21 mouse cellular contexts compared by ENCODE assay signal in genomic region chr1:111285916-111286315, GRCm38 (mm10).
DNase-seq lines count a peak whose midpoint lies in the region; ATAC-seq lines count a peak whose summit lies in the region.
"Had no signal": no experiment of that assay in that cellular context is flagged by ENCODE, and none has a peak within 500 bp of the region (broad histone marks: within the 10 kb centered on the region; RNA-seq: fewer than 3 reads in every experiment).

No protein-coding gene starts in this region.

- WGBS in forebrain, embryonic 14.5 days: 73% methylated on average over 3 of the region's 3 CpGs
- WGBS in forebrain, embryonic 12.5 days: 78% methylated on average over 3 of the region's 3 CpGs
- WGBS in forebrain, embryonic 16.5 days: 64% methylated on average over 3 of the region's 3 CpGs

- H3K4me2 ChIP-seq in forebrain, embryonic 14.5 days (ENCODE audit: low read length): no peak overlapping the region
- no peak overlapping the region for H3K4me2 ChIP-seq in forebrain, embryonic 12.5 days
- no peak overlapping the region for H3K4me2 ChIP-seq in forebrain, embryonic 16.5 days (ENCODE audit: low read length)
- H3K4me2 ChIP-seq: embryonic facial prominence, embryonic 13.5 days; heart, embryonic 15.5 days; liver, embryonic 11.5 days had no signal

- no peaks in the 10 kb centered on the region for H3K27me3 ChIP-seq in forebrain, embryonic 14.5 days (replicated peaks; ENCODE audit: control insufficient read depth, insufficient read depth, low read length)
- H3K27me3 ChIP-seq in forebrain, embryonic 12.5 days: no peaks in the 10 kb centered on the region
- no peaks in the 10 kb centered on the region for H3K27me3 ChIP-seq in forebrain, embryonic 16.5 days (replicated peaks; ENCODE audit: control insufficient read depth, insufficient read depth, low read length)
- H3K27me3 ChIP-seq: CH12.LX; embryonic facial prominence, embryonic 13.5 days; heart, embryonic 15.5 days had no signal

- intact Hi-C loops in left cerebral cortex, postnatal 4 days (cut with DNase I): no loop called here
- intact Hi-C loops in left cerebral cortex, postnatal 25 days (cut with DNase I): no loop called here

- no peak overlapping the region for H3K4me3 ChIP-seq in forebrain, embryonic 14.5 days (ENCODE audit: low read depth, low read length)
- H3K4me3 ChIP-seq in forebrain, embryonic 12.5 days (replicated peaks): no peak overlapping the region
- no peak overlapping the region for H3K4me3 ChIP-seq in forebrain, embryonic 16.5 days (replicated peaks; ENCODE audit: low read length)
- H3K4me3 ChIP-seq: embryonic facial prominence, embryonic 13.5 days; heart, embryonic 15.5 days; layer of hippocampus, adult 2 months had no signal

- H3K4me1 ChIP-seq in forebrain, embryonic 14.5 days (ENCODE audit: control insufficient read depth, insufficient read depth, low read length): no peaks in the 10 kb centered on the region
- H3K4me1 ChIP-seq in forebrain, embryonic 12.5 days: no peaks in the 10 kb centered on the region
- H3K4me1 ChIP-seq in forebrain, embryonic 16.5 days (replicated peaks; ENCODE audit: control insufficient read depth, insufficient read depth, low read length): no peaks in the 10 kb centered on the region
- H3K4me1 ChIP-seq: embryonic facial prominence, embryonic 13.5 days; heart, embryonic 15.5 days had no signal

- H3K9me3 ChIP-seq in forebrain, embryonic 14.5 days (replicated peaks; ENCODE audit: control insufficient read depth, low read length): no peaks in the 10 kb centered on the region
- H3K9me3 ChIP-seq in forebrain, embryonic 12.5 days: no peaks in the 10 kb centered on the region
- H3K9me3 ChIP-seq in forebrain, embryonic 16.5 days (ENCODE audit: control insufficient read depth, low read length): no peaks in the 10 kb centered on the region
- H3K9me3 ChIP-seq: embryonic facial prominence, embryonic 13.5 days; heart, embryonic 15.5 days had no signal

- no peaks in the 10 kb centered on the region for H3K36me3 ChIP-seq in forebrain, embryonic 14.5 days (ENCODE audit: control insufficient read depth, insufficient read depth, low read length)
- no peaks in the 10 kb centered on the region for H3K36me3 ChIP-seq in forebrain, embryonic 12.5 days (replicated peaks)
- no peaks in the 10 kb centered on the region for H3K36me3 ChIP-seq in forebrain, embryonic 16.5 days (ENCODE audit: control insufficient read depth, insufficient read depth)
- H3K36me3 ChIP-seq: embryonic facial prominence, embryonic 13.5 days; heart, embryonic 15.5 days had no signal

- peak; percentile 4 for DNase-seq in forebrain, embryonic 14.5 days (ENCODE audit: low spot score)
- peak; percentile 34 for DNase-seq in left cerebral cortex, postnatal 4 days
- DNase-seq in left cerebral cortex, postnatal 25 days (ENCODE audit: low spot score in 2 of 2): no peak
- DNase-seq in Muller cell, postnatal 12 days (ENCODE audit: inconsistent ontology term): peak; percentile 95
- DNase-seq: adrenal gland, postnatal 36 days; cerebellum, adult 9-11 months; gastrocnemius, postnatal 25 days; kidney, postnatal 10 days; lung, adult 18-20 months; lung, postnatal 36 days; thymus, postnatal 36 days had no signal

- no peak overlapping the region for H3K27ac ChIP-seq in forebrain, embryonic 14.5 days (ENCODE audit: low read depth, low read length)
- H3K27ac ChIP-seq in forebrain, embryonic 12.5 days: no peak overlapping the region
- H3K27ac ChIP-seq in forebrain, embryonic 16.5 days (ENCODE audit: low read length): no peak overlapping the region
- H3K27ac ChIP-seq: embryonic facial prominence, embryonic 13.5 days; heart, embryonic 15.5 days; layer of hippocampus, adult 2 months had no signal

- peak; percentile 63; the same call in 1 of the 2 replicates for ATAC-seq in forebrain, embryonic 14.5 days
- ATAC-seq in forebrain, embryonic 12.5 days (ENCODE audit: low FRiP score): no peak
- peak; percentile 77 for ATAC-seq in forebrain, embryonic 16.5 days
- no peak for ATAC-seq in frontal cortex, adult (ENCODE audit: low TSS enrichment)
- ATAC-seq: intestine, postnatal 0 days; midbrain, embryonic 16.5 days had no signal

- no peak overlapping the region for H3K9ac ChIP-seq in forebrain, embryonic 14.5 days (ENCODE audit: low read length)
- H3K9ac ChIP-seq in forebrain, embryonic 12.5 days: no peak overlapping the region
- H3K9ac ChIP-seq in forebrain, embryonic 16.5 days (replicated peaks; ENCODE audit: low read depth, low read length): no peak overlapping the region
- H3K9ac ChIP-seq: embryonic facial prominence, embryonic 13.5 days; heart, embryonic 15.5 days had no signal

Comparison
In these comparisons a context has a peak if more than half of its experiments do, and no peak if none do; other contexts are left out.
1. ATAC-seq: peak in forebrain, embryonic 14.5 days (single experiment) and forebrain, embryonic 16.5 days (single experiment); none in forebrain, embryonic 12.5 days (single experiment) and frontal cortex, adult (single experiment).
2. DNase-seq: peak in forebrain, embryonic 14.5 days (single experiment), left cerebral cortex, postnatal 4 days (single experiment) and Muller cell, postnatal 12 days (single experiment); none in left cerebral cortex, postnatal 25 days (0 of 2).